Mouse (Mus musculus) activated CD4-positive, CD25-positive, alpha-beta regulatory T cell, adult 4 months (primary cell): Measurements from ENCODE around the gene Kif1b. TPM values are rescaled to one million over a fixed set of nuclear protein-coding genes. Genes with fewer than 3 reads are reported as not detected.

Source experiments
- ATAC-seq: one replicate; pipeline ENCODE4 v1.8.0; 2017
- polyA plus RNA-seq, 2 experiments: library from polyadenylated mRNA; unstranded; fragments of 100-300 nt; shearing (Covaris generic); gene quantifications; one replicate each; pipeline ENCODE4 v1.2.1; 2017

The Kif1b gene
- polyA plus RNA-seq, 2 experiments from 2014 or later = 11.0 to 15.4 TPM

- ATAC-seq = no peak
Observed at GRCm38 (mm10) chr4:149314275-149314837, 6.9 kb upstream of the Kif1b start.

DNA sequence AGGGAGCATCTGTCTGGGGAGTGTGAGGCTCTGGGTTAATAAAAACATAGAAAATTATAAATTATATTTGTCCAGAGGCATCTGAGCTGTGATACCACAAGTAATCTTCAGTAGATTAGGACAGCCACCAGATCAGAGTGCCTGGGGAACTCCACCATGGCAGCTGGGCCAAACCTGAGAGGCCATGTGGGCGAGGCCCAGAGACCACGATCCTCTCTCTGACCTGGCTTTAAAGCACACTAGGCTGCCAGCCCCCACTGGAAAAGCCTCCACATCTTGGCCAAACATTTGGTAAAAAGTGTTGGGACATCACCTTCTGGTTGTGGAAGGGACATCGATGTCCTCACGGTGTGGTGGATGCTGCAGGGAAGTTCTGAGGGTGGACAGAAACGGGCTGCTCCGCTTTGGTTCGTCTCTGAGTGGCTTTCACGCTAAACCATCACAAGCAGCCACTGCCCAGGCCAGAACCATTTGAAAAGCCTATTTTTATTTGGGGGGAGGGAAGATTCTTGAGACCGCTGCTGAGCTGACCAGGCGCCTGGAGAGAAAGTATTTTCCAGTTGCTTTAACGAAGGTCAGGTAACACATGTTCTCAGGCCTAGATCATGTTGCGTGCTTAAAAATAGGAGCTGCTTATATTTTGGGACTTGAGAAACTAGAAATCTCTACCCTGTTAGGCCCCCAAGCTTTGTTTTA is 6.2 kb upstream of the Kif1b start:
- ATAC-seq = no peak

DNA sequence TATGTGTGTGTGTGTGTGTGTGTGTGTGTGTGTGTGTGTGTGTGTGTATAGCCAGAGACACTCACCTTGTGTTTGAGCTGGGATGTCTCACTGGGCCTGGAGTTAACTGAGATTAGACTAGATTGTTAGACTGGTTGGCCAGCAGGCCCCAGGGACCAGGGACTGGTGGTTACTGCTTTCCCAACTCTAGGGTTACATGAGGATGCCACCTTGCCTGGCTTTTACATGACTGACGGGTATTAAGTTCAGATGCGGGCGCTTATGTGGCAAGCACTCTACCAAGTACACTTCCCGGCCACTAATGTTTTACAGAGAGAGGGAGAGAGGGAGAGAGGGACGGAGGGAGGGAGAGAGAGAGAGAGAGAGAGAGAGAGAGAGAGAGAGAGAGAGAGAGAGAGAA is 4.5 kb upstream of the Kif1b start:
- no peak for ATAC-seq

- peak; percentile 41 for ATAC-seq
Observed at GRCm38 (mm10) chr4:149308491-149308820, 963 bp upstream of the Kif1b start.

DNA sequence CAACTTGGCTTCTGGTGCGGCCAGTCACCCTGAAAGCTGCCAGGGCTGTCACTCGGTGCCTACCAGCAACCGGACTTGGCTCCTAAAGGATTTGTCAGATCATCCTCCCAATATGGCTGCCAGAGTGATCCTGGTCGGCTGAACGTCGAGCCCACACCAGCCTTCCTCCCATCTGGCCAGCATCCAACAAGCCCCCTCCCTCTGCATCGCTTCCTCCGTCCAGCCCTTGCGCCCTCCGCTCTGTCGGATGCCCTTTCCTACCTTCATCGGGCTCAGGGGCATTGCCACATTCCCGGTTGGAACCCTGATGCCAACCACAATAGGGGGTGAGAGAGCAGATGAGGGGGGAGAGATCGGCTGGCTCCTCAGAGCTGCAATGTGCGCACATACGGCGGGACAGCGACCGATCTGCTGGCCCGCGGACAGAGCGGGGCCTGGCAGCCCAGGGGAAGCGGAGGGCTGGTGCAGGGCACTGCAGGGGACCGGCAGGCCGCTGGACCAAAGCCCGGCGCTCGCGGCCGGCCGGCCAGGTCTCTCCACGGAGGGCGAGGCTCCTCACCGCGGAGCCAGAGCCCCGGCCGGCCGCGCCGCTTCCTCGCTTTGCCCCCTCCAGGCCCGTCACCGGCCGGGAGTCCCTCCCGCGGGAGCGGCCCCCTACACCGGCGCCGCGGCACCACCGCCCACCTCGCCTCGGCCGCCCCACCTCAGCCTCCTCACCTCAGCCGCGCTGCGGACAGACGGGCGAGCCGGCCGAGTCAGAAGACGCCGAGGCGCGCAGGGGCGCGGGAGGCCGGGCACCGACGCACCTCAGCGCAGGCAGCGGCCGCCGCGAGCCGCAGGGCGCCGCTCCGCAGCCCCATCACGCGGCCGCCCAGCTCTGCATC is 539 bp downstream of the Kif1b start:
- ATAC-seq = peak; percentile 1

- ATAC-seq = no peak
Observed at GRCm38 (mm10) chr4:149305761-149306711, 1.5 kb downstream of the Kif1b start.

DNA sequence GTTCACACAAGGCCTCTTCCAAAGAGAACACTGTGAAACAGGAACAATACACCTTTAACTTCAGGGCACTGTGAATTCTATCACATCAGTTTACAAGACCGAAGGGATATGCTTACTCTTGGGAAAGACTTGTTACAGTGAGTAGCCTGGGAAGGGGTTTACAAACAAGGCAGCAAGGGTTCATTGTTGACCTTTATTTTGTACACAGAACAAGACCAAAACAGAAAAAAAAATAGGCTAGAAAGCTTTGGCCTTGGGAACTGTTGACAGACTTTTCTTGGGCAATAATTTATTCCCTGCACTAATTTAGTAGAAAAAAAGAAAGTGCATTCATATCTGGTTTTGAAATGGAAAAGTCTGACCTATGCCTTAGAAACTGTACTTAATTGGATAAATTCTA is 3.0 kb downstream of the Kif1b start:
- no peak for ATAC-seq

GRCm38 (mm10) chr4:149303502-149303901 is 4.0 kb downstream of the Kif1b start:
- ATAC-seq = no peak

DNA sequence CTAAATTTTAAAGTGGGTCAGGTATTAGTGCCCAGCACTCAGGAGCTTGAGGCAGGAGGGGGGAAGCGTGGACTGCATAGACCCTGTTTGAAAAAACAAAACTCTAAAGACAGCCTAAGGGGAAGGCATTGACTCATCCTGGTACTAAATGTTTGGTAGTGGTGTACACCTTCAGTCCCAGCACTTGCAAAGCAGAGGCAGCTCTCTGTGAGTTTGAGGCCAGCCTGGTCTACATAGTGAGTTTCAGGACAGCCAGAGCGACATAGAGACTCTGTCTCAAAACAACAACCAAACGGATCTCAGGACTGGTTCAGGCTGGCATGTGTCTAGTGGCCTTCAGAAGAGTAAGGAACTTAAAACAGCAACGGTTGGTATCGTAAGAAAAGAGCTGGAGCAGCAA is 4.7 kb downstream of the Kif1b start:
- ATAC-seq = no peak

- no peak for ATAC-seq
Observed at GRCm38 (mm10) chr4:149302136-149302535, 5.4 kb downstream of the Kif1b start.

- no peak for ATAC-seq
Observed at GRCm38 (mm10) chr4:149296501-149296900, 11.0 kb downstream of the Kif1b start.

GRCm38 (mm10) chr4:149292984-149293383 is 14.5 kb downstream of the Kif1b start:
- no peak for ATAC-seq

GRCm38 (mm10) chr4:149291061-149291460 is 16.4 kb downstream of the Kif1b start:
- no peak for ATAC-seq

GRCm38 (mm10) chr4:149290157-149290750 is 17.2 kb downstream of the Kif1b start:
- ATAC-seq = no peak

DNA sequence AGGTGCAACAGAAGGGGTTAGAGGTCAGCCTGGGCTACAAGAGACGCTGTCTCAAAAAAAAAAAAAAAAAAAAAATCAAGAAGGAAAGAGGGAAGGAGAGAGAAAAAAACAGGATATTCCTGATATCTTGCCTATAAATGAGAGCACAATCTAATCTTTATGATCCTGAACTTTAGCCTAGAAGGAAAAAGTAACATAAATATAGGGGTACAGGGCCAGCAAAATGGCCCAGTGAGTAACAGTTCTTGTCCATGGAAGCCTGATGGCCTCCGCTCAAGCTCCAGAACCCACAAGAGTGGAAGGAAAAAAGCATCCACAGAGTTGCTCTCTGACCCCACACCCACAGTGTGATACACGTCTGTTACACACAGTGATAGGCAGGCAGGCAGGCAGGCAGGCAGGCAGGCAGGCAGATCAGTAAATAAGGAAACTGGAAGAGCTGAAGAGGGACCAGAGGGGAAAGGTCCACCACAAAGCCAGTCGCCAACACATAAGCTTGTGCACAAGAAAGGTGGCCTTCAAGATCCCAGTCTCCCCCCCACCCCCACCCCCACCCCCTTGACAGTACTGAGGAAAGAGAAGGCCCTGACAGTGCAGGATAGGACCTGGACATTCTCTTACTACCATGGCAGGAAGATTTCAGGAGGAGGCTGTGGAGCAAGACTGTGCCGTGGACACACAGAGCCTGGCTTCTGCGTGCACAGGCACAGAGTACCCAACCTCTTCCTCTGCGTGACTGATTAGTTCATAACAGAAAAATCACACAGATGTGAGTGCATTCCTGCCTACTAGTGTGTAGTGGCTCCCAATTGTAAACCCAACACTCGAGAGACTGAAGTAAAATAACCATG is 21.0 kb downstream of the Kif1b start:
- no peak for ATAC-seq

DNA sequence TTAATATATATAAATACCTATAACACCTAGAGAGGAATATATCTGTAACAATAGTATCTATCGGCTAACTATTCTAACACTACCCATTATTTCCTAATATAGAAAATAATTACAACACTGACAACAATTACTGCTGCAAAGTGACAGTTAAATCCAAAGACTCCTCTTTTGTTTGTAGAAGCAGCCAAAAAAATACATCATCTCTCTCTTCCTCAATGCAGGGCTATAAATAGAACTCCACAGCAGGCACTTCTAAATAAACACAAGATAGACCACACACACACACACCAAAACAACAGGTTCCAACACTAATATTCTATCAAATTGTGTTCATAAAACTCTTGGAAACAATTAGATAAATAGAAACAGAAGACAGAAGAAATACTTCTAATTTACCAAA is 21.8 kb downstream of the Kif1b start:
- ATAC-seq = no peak

GRCm38 (mm10) chr4:149283018-149283417 is 24.5 kb downstream of the Kif1b start:
- no peak for ATAC-seq

DNA sequence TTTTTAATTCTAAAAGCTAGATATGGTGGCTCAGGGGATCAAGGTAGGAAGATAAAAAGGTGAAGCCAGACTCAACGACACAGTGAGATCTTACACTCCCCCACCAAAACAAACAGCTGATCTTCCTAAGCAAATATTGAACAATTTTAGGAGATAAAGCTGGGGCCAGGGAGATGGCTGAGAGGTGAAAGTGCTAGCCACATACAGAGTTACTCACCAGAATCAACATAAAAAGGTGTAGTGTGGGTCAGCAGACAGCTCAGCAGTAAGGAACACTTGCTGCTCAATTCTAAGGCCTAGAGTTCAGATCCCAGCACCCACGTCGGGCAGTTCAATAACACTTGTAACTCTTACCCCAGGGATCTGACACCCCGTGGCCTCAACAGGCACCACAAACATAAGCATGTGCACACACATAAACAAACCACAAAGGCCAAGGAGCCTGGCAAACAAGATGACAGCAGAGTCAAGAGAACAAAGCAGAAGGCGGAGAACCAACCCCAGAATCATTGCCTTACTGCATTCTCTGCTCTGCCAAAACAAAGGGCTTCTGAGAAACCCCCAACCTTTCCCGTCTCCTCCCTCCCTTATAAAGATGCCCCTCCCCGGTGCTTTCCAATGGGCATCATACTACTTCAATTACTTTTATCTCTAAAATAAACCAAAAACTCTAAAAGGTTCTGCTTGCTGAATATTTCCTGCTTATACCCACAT is 25.3 kb downstream of the Kif1b start:
- ATAC-seq = peak; percentile 65

DNA sequence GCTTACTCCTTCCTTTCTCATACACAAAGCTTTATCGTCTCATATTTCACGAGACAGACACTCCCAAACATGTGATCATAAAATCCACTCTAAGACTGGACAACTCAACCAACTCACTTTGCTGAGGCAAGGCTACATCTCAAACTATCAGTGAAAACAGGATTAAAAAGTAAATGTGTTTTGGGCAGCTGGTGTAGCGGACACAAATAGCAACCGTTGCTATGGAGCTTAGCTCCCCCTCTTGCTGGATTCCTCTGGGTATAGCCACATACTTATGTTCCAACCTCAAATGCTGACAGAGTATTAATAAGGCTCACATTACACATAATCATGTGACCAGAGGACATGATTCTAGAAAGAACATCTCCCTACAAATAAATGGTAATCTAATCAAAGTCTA is 29.9 kb downstream of the Kif1b start:
- no peak for ATAC-seq

GRCm38 (mm10) chr4:149273128-149273527 is 34.4 kb downstream of the Kif1b start:
- ATAC-seq = peak; percentile 28

DNA sequence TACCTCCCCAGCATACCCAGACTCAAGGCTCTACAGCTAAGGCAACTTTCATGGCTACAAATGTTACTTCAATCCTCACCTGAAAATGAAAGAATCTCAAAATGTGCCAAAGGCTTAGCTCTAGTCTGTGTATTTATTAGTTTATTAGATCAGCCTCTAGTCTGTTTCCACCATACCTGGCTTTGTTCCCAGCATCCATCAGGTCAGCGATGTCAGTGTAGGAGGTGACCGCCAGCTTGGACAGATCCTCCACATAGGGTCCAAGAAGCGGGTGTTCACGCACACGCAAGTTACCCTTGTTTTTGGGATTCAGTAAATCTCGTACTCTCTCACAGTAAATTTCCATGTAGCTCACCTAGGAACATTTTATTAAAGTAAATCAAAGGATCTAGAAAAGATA is 37.0 kb downstream of the Kif1b start:
- ATAC-seq = no peak
